Mouse (Mus musculus) right cerebral cortex, postnatal 10 days (tissue): ENCODE measurements around the gene Tcp11l2.

Experiments
- DNase-seq, 2 experiments: peaks; one replicate each; pipeline ENCODE4 v3.0.0; 2021; ENCODE audit warnings: low spot score in 2 of 2

Gene Tcp11l2

GRCm38 (mm10) chr10:84604335-84604734 lies 27.9 kb downstream of the Tcp11l2 start:
- no peak for DNase-seq

GRCm38 (mm10) chr10:84608361-84608760 lies 31.9 kb downstream of the Tcp11l2 start:
- DNase-seq, result no peak

GRCm38 (mm10) chr10:84610324-84610723 lies 33.9 kb downstream of the Tcp11l2 start:
- no peak for DNase-seq

GRCm38 (mm10) chr10:84610783-84611182 lies 34.4 kb downstream of the Tcp11l2 start:
- no peak for DNase-seq

GRCm38 (mm10) chr10:84611664-84612063 lies 35.2 kb downstream of the Tcp11l2 start:
- DNase-seq, result no peak

- DNase-seq, result no peak
These were observed 35.9 kb downstream of the Tcp11l2 start for GRCm38 (mm10) chr10:84612281-84612680.

GRCm38 (mm10) chr10:84613366-84613765 lies 36.9 kb downstream of the Tcp11l2 start:
- DNase-seq, result no peak

- no peak for DNase-seq
These were observed 38.6 kb downstream of the Tcp11l2 start for GRCm38 (mm10) chr10:84615076-84615475.

- DNase-seq, result peak; percentile 96 to 97
These were observed 45.7 kb downstream of the Tcp11l2 start, which contains the start of gene Polr3b for GRCm38 (mm10) chr10:84621826-84622790. Polr3b (plus strand) TSS chr10:84622292.

GRCm38 (mm10) chr10:84631182-84631581 lies 54.8 kb downstream of the Tcp11l2 start:
- peak in 1 of 2 experiments; percentile 40 for DNase-seq

- DNase-seq, result no peak
These were observed 55.6 kb downstream of the Tcp11l2 start for GRCm38 (mm10) chr10:84632005-84632404.

- DNase-seq, result no peak
These were observed 60.2 kb downstream of the Tcp11l2 start for GRCm38 (mm10) chr10:84636656-84637055.

- no peak for DNase-seq
These were observed 62.0 kb downstream of the Tcp11l2 start for GRCm38 (mm10) chr10:84638382-84638781.

GRCm38 (mm10) chr10:84639525-84640287 lies 63.3 kb downstream of the Tcp11l2 start:
- no peak for DNase-seq

GRCm38 (mm10) chr10:84640861-84641260 lies 64.4 kb downstream of the Tcp11l2 start:
- no peak for DNase-seq

- DNase-seq, result no peak
These were observed 65.2 kb downstream of the Tcp11l2 start for GRCm38 (mm10) chr10:84641576-84641975.

- no peak for DNase-seq
These were observed 69.5 kb downstream of the Tcp11l2 start for GRCm38 (mm10) chr10:84645940-84646339.

- peak; percentile 71 to 76 for DNase-seq
These were observed 70.2 kb downstream of the Tcp11l2 start for GRCm38 (mm10) chr10:84646506-84647102.

GRCm38 (mm10) chr10:84647264-84647663 lies 70.8 kb downstream of the Tcp11l2 start:
- DNase-seq, result no peak

GRCm38 (mm10) chr10:84648911-84649310 lies 72.5 kb downstream of the Tcp11l2 start:
- no peak for DNase-seq

- no peak for DNase-seq
These were observed 77.6 kb downstream of the Tcp11l2 start for GRCm38 (mm10) chr10:84654029-84654428.

- no peak for DNase-seq
These were observed 78.3 kb downstream of the Tcp11l2 start for GRCm38 (mm10) chr10:84654731-84655130.
